Mouse (Mus musculus): ENCODE results near the gene Pde4d.

Pde4d gene

DNA sequence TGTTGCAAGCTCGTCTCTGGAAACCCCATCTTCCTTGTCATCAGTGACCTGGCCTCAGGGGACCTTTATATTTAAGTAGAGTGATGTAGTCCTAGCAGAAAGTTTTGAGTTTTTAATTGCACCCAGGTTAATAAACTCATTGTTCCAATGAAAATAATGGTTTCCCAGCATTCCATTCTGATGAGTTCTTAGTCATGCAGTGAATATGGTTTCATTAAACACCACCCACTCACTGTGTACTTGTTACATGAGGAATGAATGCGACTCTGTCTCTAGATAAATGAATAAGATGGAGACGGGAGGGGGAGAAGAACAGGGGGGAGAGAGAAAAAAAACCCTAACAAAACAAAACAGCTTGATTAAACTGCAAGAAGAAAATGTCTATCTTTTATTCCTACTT, 148.9 kb downstream of the Pde4d start:
- DNase-seq (ENCODE audit: low spot score) = no peak

DNA sequence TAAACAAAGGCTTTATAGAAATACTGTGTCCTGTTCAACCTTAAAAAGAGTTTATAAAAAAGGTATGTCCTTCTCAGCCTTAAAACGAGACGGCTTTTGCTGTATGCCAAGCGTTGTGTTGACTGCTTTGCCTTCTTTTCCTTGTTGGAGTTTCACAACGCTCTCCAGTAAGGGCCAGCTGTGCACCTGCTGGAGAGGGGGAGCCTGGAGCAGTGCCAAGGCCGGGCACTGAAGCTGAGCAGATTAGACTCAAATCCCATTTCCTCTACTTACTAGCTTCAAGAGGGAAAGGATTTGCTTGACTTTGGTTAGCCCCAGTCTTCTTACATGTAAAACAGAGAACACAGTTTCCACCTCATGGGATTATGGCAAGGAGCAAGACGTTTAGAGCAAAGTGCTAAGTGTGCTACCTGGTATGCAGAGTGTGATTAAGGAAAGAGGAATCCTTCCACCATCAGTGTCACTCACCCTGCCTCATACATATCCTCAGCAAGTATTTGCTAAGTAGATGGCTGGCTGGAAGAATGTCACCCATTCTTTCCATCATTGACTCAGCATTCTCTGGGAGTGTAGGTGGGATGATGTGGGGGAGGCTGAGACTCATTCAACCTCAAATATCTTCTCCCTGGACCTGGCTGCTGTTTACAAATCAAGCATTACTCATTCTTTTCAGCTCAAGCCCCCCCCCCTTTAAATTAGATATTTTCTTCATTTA, 149.6 kb downstream of the Pde4d start:
- no peak for DNase-seq (ENCODE audit: low spot score)

DNA sequence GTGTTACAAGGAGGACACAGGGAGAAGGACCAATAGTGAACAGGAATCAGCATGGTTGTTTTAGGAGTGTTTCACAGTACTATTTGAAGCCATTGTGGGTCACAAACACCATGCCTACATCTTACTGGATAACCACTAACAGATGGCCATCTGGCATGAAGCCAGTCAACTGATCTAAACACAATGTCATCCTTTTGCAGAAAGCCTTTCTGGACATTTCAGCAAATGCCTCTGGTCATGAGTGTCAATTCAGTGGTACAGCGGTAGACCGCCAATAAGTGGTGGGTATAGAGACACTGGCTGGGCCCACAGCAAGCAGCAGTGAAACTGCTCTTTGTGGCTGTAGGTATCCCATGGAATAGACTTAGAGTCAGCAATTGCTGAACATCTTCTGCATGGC, 151.3 kb downstream of the Pde4d start:
- DNase-seq (ENCODE audit: low spot score) = no peak

DNA sequence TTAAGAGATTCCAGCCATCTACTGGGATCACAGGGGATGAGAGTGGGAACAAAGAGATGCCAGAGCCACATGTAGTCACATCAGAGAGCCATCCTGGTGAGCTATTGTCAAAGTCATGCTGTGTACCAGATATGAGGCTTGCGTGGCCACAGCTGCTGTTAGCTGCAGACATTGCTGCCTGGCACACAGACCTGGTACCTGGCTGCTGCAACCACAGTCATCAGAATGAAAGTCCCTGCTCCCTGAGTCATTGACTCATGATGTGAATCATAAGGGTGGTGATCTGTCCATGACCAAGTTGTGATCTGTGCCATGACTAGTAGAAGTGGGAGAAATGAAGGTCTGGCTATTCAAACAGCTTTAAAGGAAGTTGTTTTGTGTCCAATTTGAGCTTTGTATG, 153.8 kb downstream of the Pde4d start:
- DNase-seq (ENCODE audit: low spot score) = no peak

DNA sequence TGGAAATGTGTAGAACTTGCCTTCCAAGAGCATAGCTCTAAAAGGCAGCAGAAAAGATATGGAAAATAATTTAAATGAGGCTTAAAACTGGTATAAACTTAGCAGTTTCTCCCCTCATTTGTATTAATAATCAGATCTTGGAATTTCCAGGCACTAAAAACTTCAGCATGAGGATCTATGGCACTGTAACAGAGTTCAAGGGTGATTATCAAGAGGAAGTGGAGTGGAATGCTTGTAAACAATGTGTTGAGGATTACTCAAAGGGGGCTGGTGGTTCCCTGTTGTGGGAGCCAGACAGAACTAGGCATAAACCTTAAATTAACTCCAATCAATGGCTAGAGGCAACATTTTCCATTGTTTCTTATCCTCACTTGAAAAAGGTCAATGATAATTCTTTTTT, 154.5 kb downstream of the Pde4d start:
- DNase-seq (ENCODE audit: low spot score) = no peak

DNA sequence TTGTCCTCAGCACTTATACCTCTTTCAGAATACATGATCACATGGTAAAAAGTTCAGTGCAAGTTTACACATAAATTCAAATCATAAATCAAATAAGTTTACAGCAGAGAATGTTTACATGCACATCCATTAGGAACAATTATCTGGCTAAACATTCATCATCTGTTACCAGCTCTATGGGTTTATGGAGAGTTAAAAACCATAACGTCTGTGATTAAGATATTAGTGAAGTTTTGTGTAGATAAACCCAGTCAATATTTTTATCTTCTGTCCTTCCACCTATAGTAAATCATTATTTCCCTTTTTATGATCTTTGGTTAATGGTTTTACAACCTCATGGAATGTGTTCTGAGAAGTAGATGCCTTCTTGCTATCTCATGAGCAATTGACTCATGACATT, 168.5 kb downstream of the Pde4d start:
- no peak for DNase-seq (ENCODE audit: low spot score)

DNA sequence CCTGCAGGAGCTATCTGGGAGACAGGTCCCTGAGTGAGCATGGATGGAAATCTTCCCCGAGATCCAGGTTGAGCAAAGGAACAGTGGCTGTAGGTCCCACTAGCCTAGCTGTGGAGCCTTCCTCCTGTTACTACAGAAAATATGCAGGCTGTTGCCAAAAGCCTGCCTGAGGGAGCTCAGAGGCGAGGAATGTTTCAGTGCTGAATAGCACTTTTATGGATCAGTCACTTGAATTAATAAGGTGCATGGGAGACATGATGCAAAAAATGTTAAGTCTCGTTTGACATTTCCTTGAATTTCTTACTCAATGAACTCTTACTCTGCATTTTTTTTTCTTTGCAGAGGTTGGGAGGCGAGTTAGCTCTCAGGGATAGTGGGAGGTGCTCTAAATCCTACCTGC, 172.9 kb downstream of the Pde4d start:
- no peak for DNase-seq (ENCODE audit: low spot score)

DNA sequence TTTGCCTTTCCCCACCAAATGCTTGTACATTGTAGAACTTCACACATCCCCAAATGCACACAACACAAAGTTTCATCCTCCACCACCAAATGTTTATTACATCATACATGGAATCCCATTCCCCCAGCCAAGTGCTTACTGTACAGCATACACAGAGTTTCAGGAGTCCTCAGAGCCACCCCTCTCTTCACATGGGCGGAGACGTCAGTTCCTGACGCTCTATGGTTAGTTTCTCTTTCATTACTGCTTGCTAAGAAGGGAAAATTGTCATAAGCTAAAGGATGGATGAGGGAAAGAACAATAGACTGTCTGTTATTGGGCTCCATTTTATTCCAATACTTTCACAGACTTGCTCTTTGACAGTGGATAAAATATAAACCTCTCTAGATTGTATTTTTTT, 174.2 kb downstream of the Pde4d start:
- DNase-seq (ENCODE audit: low spot score) = no peak

DNA sequence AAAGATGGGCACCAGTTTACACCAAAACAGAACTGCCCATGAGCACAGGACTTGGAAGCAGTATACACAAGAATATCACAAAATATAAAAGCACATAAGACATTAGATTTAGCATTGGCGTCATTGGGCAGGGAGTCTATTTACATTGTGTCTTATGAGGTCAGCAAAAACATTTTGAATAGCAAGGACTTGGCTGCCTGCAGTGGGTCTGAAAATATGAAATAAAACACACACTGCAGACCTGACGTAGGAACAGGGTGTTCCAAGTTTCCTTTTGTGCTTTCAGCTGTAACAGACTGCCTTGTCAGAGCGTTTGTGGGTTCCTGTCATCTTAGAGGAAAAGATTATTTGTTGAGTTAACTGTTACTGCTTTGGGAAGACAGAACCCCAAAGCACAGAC, 176.4 kb downstream of the Pde4d start:
- no peak for DNase-seq (ENCODE audit: low spot score)

DNA sequence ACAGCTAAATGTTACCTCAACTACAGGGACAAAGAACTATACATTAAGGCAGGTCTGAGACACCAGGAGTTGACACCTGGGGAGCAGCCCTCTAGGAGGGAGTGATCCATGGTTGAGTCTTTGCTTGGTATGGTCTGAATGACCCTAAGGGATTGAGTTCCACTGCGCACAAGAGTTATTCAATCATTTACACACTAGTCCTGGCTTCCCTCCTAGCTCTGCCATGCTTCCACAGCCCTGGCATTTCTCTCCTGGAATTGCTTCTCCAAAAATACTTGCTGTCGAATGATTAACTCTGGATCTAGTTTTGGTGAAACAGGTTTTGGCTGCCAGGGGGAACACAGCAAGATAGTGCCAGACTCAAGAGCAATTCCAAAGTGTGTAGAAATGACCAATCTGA, 178.8 kb downstream of the Pde4d start:
- no peak for DNase-seq (ENCODE audit: low spot score)

DNA sequence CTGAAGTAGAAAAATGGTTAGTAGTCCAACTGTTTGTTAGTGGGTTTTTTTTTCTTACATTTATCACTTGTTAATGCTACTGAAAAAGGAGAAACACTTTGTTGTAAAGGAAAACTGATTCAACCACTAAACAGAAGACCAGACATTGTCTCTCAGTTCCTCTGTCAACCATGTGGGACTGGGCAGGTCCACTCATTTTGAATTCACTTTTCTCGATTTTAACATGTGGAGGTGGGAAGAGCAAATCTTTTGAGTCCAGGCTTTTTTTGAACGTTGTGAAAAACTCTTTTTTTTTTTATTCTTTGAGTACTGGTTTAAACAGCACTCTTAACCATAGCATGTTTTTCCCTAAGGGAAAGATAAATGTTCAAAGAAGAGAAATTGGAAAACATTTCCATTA, 180.8 kb downstream of the Pde4d start:
- no peak for DNase-seq (ENCODE audit: low spot score)

DNA sequence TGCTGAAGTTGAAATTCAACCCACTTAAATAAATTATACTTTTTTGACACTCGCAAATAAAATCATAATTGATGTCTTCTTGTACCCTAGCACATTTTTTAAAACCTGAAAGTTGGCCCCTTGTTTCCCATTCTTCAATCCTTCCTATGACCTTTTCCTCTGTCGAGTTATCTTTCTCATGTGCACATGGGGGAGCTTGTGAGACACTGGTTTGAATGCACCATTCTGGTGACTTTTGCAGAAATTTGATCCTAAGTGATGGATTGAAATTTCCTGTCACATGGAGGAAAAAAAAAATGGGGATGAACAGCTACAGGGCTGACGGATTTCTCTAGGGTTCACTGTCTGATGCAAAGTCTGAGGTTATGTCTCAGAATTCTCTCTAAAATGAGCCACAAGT, 181.5 kb downstream of the Pde4d start:
- peak; percentile 5 for DNase-seq (ENCODE audit: low spot score)

DNA sequence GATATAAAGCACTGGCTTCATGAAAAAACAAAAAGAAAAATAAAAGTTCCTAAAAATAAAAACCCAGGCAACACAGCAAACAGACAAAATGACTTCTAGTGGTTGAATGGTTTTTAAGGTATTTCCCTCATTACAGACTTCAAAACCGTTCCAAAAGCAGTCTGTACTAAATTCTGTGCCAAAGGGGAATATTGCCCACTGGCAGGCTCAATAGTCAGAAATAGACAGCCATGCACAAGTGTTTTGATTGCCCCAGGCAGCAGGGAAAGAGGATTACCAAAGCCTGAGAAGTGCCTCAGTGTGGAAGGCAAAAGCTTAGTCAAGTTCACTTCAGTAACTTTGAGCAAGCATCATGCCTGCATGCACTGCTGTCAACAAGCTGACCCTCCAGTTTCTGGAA, 186.8 kb downstream of the Pde4d start:
- DNase-seq (ENCODE audit: low spot score) = no peak

DNA sequence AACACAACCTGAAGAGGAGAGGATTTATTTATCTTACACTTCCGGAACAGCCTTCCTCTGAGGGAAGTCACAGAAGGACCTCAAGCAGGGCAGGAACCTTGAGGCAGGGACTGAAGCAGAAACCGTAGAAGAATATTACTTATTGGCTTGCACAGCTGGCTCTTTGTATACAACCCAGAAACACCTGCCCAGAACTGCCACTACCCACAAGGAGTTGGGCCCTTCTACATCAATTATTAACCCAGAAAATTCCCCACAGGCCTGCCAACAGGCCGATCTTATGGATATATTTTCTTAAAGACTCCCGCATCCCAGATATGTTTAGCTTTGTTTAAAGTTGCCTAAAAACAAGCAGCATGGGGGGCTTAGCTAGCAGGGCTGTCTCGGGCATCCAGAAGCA, 192.5 kb downstream of the Pde4d start:
- no peak for DNase-seq (ENCODE audit: low spot score)

DNA sequence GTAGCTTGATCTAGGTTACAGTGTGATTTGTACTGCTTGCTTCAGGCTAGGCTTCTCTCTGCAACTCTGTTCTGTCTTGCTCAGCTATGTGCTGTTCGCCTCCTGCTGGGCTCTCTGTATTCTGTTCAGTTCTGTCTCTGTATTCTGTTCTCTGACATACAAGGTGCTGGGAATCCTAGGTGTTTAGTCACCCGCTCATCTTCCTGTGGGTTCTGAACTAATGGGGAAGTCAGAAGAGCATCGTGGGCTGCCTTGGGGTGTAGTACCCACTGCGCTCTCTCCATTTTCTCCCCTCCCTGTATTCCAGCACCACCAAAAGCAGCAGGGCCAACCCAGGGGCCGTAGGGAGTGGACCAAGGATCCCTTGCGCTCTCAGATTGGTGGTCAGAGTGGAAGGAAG, 197.1 kb downstream of the Pde4d start:
- DNase-seq (ENCODE audit: low spot score) = no peak

DNA sequence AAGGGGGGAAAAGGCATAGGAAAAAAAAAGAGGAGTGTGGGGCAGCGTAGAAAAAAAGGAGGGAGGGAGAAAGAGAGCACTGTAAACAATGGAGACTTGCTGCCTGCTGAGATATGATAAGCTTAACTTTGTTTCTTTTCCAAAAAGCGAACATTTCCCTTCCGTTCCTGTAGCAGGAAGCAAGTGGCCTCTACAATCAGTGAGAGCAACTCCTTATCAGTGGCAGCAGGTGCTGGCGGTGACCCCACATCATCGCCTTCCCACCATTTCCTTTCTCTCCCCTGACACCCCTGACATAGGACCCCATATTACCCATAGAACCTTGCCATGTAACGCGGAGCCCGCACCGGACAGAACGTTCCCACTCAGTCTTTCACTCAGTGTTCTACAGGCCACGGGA, 197.5 kb downstream of the Pde4d start:
- DNase-seq (ENCODE audit: low spot score) = no peak

DNA sequence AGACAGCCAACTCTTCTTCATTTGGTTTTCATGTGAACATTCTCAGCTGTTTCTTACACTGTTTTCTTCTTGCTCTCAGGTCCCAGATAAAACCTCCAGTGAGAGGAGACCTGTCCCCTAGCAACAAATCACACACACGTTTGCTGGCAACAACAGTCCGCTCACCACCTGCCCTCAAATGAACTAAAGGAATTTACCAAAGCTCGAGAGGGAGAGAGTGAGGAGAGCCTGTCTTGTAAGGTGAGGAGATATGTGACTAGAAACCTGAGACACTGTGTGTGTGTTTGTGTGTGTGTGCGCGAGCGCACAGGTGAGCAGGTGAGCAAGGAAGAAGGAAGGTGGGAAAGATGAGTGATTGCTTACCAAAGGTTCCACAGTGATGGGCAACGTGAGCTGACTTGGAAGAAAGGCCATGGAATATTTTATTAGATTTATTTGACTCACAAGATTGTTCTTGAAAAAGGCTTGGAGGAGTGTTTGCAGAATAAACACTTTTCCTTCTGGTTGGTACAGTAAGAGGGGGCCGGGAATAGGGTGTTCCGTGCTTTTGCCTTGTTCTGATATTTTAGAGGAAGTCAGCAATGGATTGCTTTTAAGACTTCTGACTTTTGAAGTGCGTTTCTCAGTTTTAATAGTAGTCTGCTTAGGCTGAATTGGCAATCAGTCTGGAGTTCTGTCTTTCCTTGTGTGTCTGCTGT, 204.4 kb downstream of the Pde4d start:
- DNase-seq (ENCODE audit: low spot score) = no peak

DNA sequence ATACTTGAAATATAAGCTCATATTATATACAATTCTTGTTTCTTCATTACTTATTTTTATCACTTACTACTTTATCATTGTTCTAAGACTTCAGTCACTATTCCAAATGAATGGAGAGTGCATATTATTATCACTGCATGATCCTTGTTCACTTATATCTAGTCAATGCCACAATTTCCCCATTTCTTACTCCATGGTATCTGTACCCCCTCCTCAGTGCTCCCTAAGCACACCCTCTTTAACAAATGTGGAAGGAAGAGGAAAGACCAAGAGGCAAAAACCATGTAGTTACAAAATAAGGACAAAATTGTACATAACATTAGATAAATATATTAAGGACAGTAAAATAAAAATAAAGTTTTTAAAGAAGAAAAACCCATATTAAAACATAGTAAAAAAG, 216.8 kb downstream of the Pde4d start:
- DNase-seq (ENCODE audit: low spot score) = no peak

DNA sequence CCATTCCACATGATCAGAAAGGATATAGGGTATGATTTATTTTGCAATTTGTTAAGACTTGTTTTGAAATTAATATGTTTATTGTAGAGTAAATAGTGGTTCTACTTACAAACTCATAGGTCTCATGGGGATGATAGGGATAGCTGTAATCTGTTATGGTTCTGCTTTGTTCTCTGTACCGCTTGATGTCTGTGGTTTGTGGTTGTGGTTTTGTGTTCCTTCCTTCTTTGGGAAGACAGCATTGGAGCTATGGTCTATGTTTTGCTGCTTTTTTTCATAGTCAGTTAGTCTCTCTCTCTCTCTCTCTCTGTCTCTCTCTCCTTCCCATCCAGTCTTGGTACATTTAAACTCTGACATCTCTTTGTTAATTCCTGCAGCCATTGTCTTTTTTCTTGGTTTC, 217.3 kb downstream of the Pde4d start:
- DNase-seq (ENCODE audit: low spot score) = no peak

DNA sequence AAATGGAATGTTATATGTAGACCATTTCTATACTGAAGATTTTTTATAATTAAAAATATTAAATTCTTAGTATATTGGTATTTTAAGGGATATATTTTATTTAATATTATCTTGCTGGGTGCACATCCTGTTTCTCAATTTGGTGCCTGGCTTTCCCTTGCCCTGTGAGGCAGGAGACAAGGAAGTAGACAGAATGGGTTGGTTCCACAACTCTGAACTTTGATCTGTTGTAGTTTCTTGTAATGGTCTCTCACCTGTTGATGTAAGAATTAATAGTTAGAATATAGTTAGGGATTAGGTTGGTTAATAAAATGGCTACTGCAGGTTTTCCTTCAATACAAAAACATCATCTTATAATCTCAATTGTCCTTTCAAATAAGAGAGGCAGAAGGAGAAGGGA, 227.3 kb downstream of the Pde4d start:
- no peak for DNase-seq (ENCODE audit: low spot score)

DNA sequence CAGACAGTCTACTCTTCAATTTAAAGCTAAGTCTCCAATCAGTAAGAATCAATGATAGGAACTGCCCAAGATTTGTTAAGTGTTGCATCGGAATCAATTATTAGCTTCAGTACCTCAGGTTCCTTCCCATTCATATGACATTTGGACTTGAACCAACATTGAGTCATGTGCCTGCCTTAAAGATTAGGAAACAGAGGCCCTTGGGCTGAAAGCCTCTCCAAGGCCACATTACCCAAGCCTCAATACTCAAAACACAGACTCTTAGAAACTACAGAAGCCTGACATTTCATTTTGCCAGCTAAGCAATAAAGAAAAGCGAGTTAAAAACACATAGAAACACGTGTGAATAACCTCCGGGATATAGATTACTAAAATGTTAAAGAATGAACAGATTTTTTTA, 233.3 kb downstream of the Pde4d start:
- DNase-seq (ENCODE audit: low spot score) = no peak

DNA sequence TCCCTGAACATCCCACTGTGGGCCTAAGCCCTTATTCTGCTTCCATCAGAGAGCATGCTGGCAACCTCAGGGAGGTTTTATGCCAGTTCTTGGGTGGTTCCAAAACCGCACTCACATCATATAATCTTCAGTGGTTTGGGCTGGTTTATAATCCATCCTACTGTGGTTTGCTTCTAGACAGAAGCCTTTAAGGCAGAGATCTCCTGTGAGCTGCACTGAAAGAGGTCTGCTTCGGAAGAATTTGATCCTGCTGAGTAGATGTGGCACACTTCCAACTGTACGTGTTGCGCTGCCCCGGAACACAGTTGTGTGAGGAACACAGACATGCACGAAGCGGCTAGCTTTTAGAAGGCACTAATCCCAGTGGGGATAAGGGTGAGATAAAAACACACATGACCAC, 236.1 kb downstream of the Pde4d start:
- no peak for DNase-seq (ENCODE audit: low spot score)

DNA sequence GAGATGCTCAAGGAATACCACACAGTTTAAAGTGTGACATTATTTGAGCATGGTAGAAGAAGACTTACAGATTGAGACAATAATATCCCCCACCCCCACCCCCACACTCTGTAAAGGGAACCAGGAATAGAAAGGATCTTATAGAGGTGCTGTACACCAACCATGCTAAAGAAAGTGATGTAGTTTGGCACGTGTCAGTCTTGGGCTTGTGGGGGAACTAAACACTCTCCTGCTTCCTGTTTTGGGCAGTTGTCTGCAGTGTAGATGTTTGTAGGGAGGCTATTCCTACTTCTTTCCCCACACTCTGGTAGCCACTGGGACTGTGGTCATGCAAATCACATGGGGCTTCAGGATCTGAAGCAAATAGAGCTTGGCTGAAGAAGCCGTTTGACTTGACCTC, 236.5 kb downstream of the Pde4d start:
- no peak for DNase-seq (ENCODE audit: low spot score)

DNA sequence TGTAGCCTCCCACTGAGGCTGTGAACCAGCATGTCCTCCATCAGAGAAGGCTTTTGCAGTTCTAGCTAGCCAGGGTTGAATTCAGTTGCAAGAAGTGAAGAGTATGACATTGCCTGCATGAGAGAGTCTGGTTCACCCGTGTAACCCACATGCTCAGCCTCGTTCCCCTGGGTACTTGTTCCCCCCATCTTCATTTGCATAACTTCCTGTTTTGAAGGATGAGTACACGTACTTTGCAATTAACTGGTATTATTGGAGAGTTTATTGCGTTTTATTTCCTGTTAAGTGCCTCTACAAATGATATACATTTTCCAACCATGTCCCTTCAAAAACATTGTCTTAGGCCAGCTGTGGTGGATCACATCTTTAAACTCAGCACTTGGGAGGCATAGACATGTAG, 237.1 kb downstream of the Pde4d start:
- DNase-seq (ENCODE audit: low spot score) = no peak
